Mouse (Mus musculus): ENCODE data around the gene Six3.

- no peak for TF ChIP-seq CTCF (IDR thresholded peaks at IDR 0.05; ENCODE audit: low read depth, low read length)
- no peak for TF ChIP-seq EP300 (IDR thresholded peaks at IDR 0.05; ENCODE audit: insufficient read depth, low read depth, low read length)
- no peak for TF ChIP-seq POLR2A (IDR thresholded peaks at IDR 0.05; ENCODE audit: insufficient read depth, low read length)
Measured at GRCm38 (mm10) chr17:85628811-85629210, 15.4 kb downstream of the Six3 start.
